Mouse (Mus musculus) liver, embryonic 14.5 days (tissue): ENCODE measurements at regions not wholly inside any gene's neighbourhood (a gene's known extent, or its start where the extent isn't known, plus 50 kb on each side); places are given as distances from the start of the nearest gene placed in this dataset.

ENCODE experiments used
- CTCF ChIP-seq: IDR thresholded peaks from 2 replicates; pipeline ENCODE4 v1.5.1; 2016; ENCODE audit warnings: antibody characterized with exemption, low read depth, control low read depth
- EP300 ChIP-seq: IDR thresholded peaks from 2 replicates; pipeline ENCODE4 v1.6.1; 2016; ENCODE audit warnings: antibody characterized with exemption, low read depth

DNA sequence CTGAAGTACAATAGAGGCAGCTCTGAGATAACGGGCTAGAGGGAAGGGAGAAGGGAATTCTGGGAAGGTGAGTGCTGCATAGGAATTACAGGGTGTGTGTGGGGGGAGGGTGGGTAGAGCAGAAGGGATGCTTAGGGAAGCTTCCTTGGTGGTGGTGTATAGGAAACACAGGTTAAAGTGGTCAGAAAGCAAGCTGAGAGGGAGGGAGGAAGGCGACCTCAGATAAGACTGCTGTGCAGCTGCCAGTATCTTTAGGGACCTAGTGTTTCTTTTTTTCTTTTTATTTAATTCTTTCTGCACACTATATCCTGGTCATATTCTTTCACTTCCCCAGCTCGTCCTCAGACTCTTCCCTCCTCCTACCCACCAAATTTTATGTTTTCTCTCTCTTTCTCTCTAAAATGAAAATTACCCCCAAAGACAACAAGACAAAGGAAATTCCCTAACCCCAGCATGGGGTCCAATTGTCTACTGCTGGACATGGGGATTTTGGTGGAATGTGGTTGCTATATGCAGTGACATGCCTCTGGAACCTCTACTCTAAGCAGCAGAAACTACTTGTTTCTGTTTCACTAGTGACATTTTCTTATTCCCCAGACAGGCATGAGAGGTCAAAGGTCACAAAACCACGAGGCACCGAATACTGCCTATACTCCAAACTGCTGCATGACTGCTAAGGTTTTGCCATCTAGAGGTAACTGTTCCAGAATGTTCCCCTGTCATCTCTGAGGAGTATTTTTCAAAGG is 835.8 kb upstream of the Lrrc6 start:
- TF ChIP-seq CTCF (no peak), EP300 (no peak)
